Mouse (Mus musculus) heart, postnatal 10 days (tissue): ENCODE results near the gene Notch1. TPM values are rescaled to one million over a fixed set of nuclear protein-coding genes. Genes with fewer than 3 reads are reported as not detected.

Experiments used
- DNase-seq, 2 experiments: peaks; one replicate each; pipeline ENCODE4 v3.0.0; 2021
- intact Hi-C: fragments of 180-260 bp; cut with DNase I; formaldehyde crosslinking; loops from one replicate; pipeline ENCODE4 v1.15.1; 2025
- total RNA-seq, 2 experiments: library from RNA; stranded (reverse); gene quantifications; 2 replicates each; pipeline ENCODE4 v1.2.3; 2021

Notch1 gene
- total RNA-seq, 2 experiments from 2014 or later: 54.0 to 54.3 TPM

- intact Hi-C loops: no loop called here
- no peak for DNase-seq
Measured at GRCm38 (mm10) chr2:26534161-26534560, 17.7 kb upstream of the Notch1 start.

GRCm38 (mm10) chr2:26533249-26533648 lies 16.8 kb upstream of the Notch1 start:
- intact Hi-C loops: no loop called here
- no peak for DNase-seq

GRCm38 (mm10) chr2:26531829-26532228 lies 15.4 kb upstream of the Notch1 start:
- intact Hi-C loops: no loop called here
- DNase-seq: no peak

GRCm38 (mm10) chr2:26529881-26530280 lies 13.4 kb upstream of the Notch1 start:
- intact Hi-C loops: no loop called here
- DNase-seq: no peak

GRCm38 (mm10) chr2:26529221-26529805 lies 12.8 kb upstream of the Notch1 start:
- no peak for DNase-seq
- intact Hi-C loops: no loop called here

- intact Hi-C loops: loop anchor here (2.0 kb wide), 1 partner anchor 24 kb away; no protein-coding TSS in a partner anchor
- DNase-seq: peak; percentile 57 to 69
Measured at GRCm38 (mm10) chr2:26526443-26527257, 10.2 kb upstream of the Notch1 start.

- DNase-seq: peak; percentile 85 to 86
- intact Hi-C loops: loop anchor here (2.0 kb wide), 1 partner anchor 23 kb away; no protein-coding TSS in a partner anchor
Measured at GRCm38 (mm10) chr2:26525355-26526018, 9.0 kb upstream of the Notch1 start.

GRCm38 (mm10) chr2:26522327-26522726 lies 5.9 kb upstream of the Notch1 start:
- intact Hi-C loops: no loop called here
- DNase-seq: no peak

GRCm38 (mm10) chr2:26519753-26520152 lies 3.3 kb upstream of the Notch1 start:
- intact Hi-C loops: no loop called here
- DNase-seq: no peak

GRCm38 (mm10) chr2:26516987-26517386 lies 524 bp upstream of the Notch1 start:
- intact Hi-C loops: no loop called here
- no peak for DNase-seq

GRCm38 (mm10) chr2:26515335-26515734 lies 1.1 kb downstream of the Notch1 start:
- peak in 1 of 2 experiments; percentile 38 for DNase-seq
- intact Hi-C loops: no loop called here

GRCm38 (mm10) chr2:26513105-26513745 lies 3.2 kb downstream of the Notch1 start:
- peak in 1 of 2 experiments; percentile 16 for DNase-seq
- intact Hi-C loops: no loop called here

GRCm38 (mm10) chr2:26508661-26509060 lies 7.8 kb downstream of the Notch1 start:
- DNase-seq: no peak
- intact Hi-C loops: no loop called here

GRCm38 (mm10) chr2:26507961-26508391 lies 8.5 kb downstream of the Notch1 start:
- peak in 1 of 2 experiments; percentile 52 for DNase-seq
- intact Hi-C loops: loop anchor here (2.0 kb wide), 1 partner anchor 37 kb away; no protein-coding TSS in a partner anchor

GRCm38 (mm10) chr2:26507481-26507886 lies 9.0 kb downstream of the Notch1 start:
- intact Hi-C loops: loop anchor here (2.0 kb wide), 1 partner anchor 37 kb away; no protein-coding TSS in a partner anchor
- DNase-seq: peak; percentile 75 to 78

GRCm38 (mm10) chr2:26506746-26507280 lies 9.7 kb downstream of the Notch1 start:
- DNase-seq: peak in 1 of 2 experiments; percentile 18
- intact Hi-C loops: loop anchor here (2.0 kb wide), 1 partner anchor 38 kb away; no protein-coding TSS in a partner anchor

GRCm38 (mm10) chr2:26504772-26505480 lies 11.5 kb downstream of the Notch1 start:
- intact Hi-C loops: no loop called here
- no peak for DNase-seq

- intact Hi-C loops: loop anchor here (2.0 kb wide), 2 partner anchors 23 to 29 kb away; no protein-coding TSS in a partner anchor
- DNase-seq: peak; percentile 82 to 85
Measured at GRCm38 (mm10) chr2:26503661-26504575, 12.5 kb downstream of the Notch1 start.
